Mouse (Mus musculus): ENCODE data around the gene Cd160. TPM values are rescaled to one million over a fixed set of nuclear protein-coding genes. Genes with fewer than 3 reads are reported as not detected.

The Cd160 gene
- total and polyA plus RNA-seq, 3 experiments = 0.04 to 0.32 TPM; not detected in 1

- TF ChIP-seq USF2 (IDR thresholded peaks at IDR 0.05; ENCODE audit: borderline replicate concordance in 1 of 2, insufficient read depth in 1 of 2, low read depth in 1 of 2, low read length in 2 of 2) (no peak), GATA1 (IDR thresholded peaks at IDR 0.05; ENCODE audit: low read depth, low read length) (no peak), E2F4 (IDR thresholded peaks at IDR 0.05; ENCODE audit: borderline replicate concordance, low read depth, low read length) (no peak)
- Histone ChIP-seq H3K27ac (ENCODE audit: control insufficient read depth, low read depth, low read length) (no peak overlapping the region), H3K27me3 (ENCODE audit: control insufficient read depth in 1 of 2, insufficient read depth in 2 of 2, low read length in 2 of 2) (peaks cover 0 to 3% of the 10 kb centered on the region in 2 experiments; a peak in 1 of 4 replicates), H3K9me3 (replicated peaks; ENCODE audit: insufficient read depth, low read length) (no peaks in the 10 kb centered on the region), H3K36me3 (ENCODE audit: control insufficient read depth in 1 of 2, insufficient read depth in 2 of 2, low read length in 2 of 2) (no peaks in the 10 kb centered on the region; a peak in 1 of 4 replicates), H3K4me1 (ENCODE audit: control insufficient read depth in 1 of 2, insufficient read depth in 2 of 2, low read length in 2 of 2) (0 out of 4 replicates have a peak, but pooled peaks cover 0 to 4% of the 10 kb centered on the region in 2 experiments), H3K79me2 (ENCODE audit: control insufficient read depth, insufficient read depth, low read length, poor library complexity) (no peaks in the 10 kb centered on the region), H3K9ac (ENCODE audit: control insufficient read depth, low read depth, low read length, poor library complexity, severe bottlenecking) (no peak overlapping the region), H3K4me3 (ENCODE audit: control insufficient read depth in 1 of 2, insufficient read depth in 1 of 2, low read depth in 2 of 2, low read length in 2 of 2) (no peak overlapping the region)
- DNase-seq (ENCODE audit: low read depth, low spot score) = no peak
Observed at GRCm38 (mm10) chr3:96855833-96856232, 26.7 kb upstream of the Cd160 start.

- no peak overlapping the region for H3K27ac ChIP-seq (ENCODE audit: control insufficient read depth, low read depth, low read length)
- TF ChIP-seq POLR2A (IDR thresholded peaks at IDR 0.05; ENCODE audit: control insufficient read depth in 1 of 2, insufficient read depth in 1 of 2, low read depth in 1 of 2, low read length in 2 of 2, poor library complexity in 1 of 2) (no peak), JUND (IDR thresholded peaks at IDR 0.05; ENCODE audit: low read depth, low read length) (no peak), E2F4 (IDR thresholded peaks at IDR 0.05; ENCODE audit: borderline replicate concordance, low read depth, low read length) (no peak)
- peaks cover 0 to 3% of the 10 kb centered on the region in 2 experiments; a peak in 1 of 4 replicates for H3K27me3 ChIP-seq (ENCODE audit: control insufficient read depth in 1 of 2, insufficient read depth in 2 of 2, low read length in 2 of 2)
- DNase-seq (ENCODE audit: low read depth, low spot score) = no peak
- H3K36me3 ChIP-seq (ENCODE audit: control insufficient read depth in 1 of 2, insufficient read depth in 2 of 2, low read length in 2 of 2) = no peaks in the 10 kb centered on the region
- no peak overlapping the region for H3K4me3 ChIP-seq (ENCODE audit: control insufficient read depth in 1 of 2, insufficient read depth in 1 of 2, low read depth in 2 of 2, low read length in 2 of 2)
- no peaks in the 10 kb centered on the region for H3K79me2 ChIP-seq (ENCODE audit: control insufficient read depth, insufficient read depth, low read length, poor library complexity)
- no peak overlapping the region for H3K9ac ChIP-seq (ENCODE audit: control insufficient read depth, low read depth, low read length, poor library complexity, severe bottlenecking)
- H3K9me3 ChIP-seq (replicated peaks; ENCODE audit: insufficient read depth, low read length) = no peaks in the 10 kb centered on the region
- 0 out of 4 replicates have a peak, but pooled peaks cover 0 to 4% of the 10 kb centered on the region in 2 experiments for H3K4me1 ChIP-seq (ENCODE audit: control insufficient read depth in 1 of 2, insufficient read depth in 2 of 2, low read length in 2 of 2)
Observed at GRCm38 (mm10) chr3:96854376-96854775, 25.2 kb upstream of the Cd160 start.

- TF ChIP-seq RAD21 (IDR thresholded peaks at IDR 0.05; ENCODE audit: low read depth, low read length) (no peak), USF1 (IDR thresholded peaks at IDR 0.05; ENCODE audit: low read depth, low read length) (peak; percentile 51; the same call in 1 of the 2 replicates)
- Histone ChIP-seq H3K9me3 (replicated peaks; ENCODE audit: insufficient read depth, low read length) (no peaks in the 10 kb centered on the region), H3K4me1 (ENCODE audit: control insufficient read depth in 1 of 2, insufficient read depth in 2 of 2, low read length in 2 of 2) (0 out of 4 replicates have a peak, but pooled peaks cover 0 to 4% of the 10 kb centered on the region in 2 experiments), H3K79me2 (ENCODE audit: control insufficient read depth, insufficient read depth, low read length, poor library complexity) (no peaks in the 10 kb centered on the region), H3K9ac (ENCODE audit: control insufficient read depth, low read depth, low read length, poor library complexity, severe bottlenecking) (no peak overlapping the region), H3K27me3 (ENCODE audit: control insufficient read depth in 1 of 2, insufficient read depth in 2 of 2, low read length in 2 of 2) (peaks cover 0 to 3% of the 10 kb centered on the region in 2 experiments; a peak in 1 of 4 replicates), H3K4me3 (ENCODE audit: control insufficient read depth in 1 of 2, insufficient read depth in 1 of 2, low read depth in 2 of 2, low read length in 2 of 2) (no peak overlapping the region), H3K36me3 (ENCODE audit: control insufficient read depth in 1 of 2, insufficient read depth in 2 of 2, low read length in 2 of 2) (no peaks in the 10 kb centered on the region), H3K27ac (ENCODE audit: control insufficient read depth, low read depth, low read length) (no peak overlapping the region)
- DNase-seq (ENCODE audit: low read depth, low spot score) = peak; percentile 34
Observed at GRCm38 (mm10) chr3:96852561-96852960, 23.4 kb upstream of the Cd160 start.

- Histone ChIP-seq H3K27ac (ENCODE audit: control insufficient read depth, low read depth, low read length) (no peak overlapping the region), H3K9me3 (replicated peaks; ENCODE audit: insufficient read depth, low read length) (no peaks in the 10 kb centered on the region), H3K27me3 (ENCODE audit: control insufficient read depth in 1 of 2, insufficient read depth in 2 of 2, low read length in 2 of 2) (peaks cover 0 to 3% of the 10 kb centered on the region in 2 experiments; a peak in 2 of 4 replicates), H3K79me2 (ENCODE audit: control insufficient read depth, insufficient read depth, low read length, poor library complexity) (no peaks in the 10 kb centered on the region), H3K4me3 (ENCODE audit: control insufficient read depth in 1 of 2, insufficient read depth in 1 of 2, low read depth in 2 of 2, low read length in 2 of 2) (no peak overlapping the region), H3K36me3 (ENCODE audit: control insufficient read depth in 1 of 2, insufficient read depth in 2 of 2, low read length in 2 of 2) (no peaks in the 10 kb centered on the region), H3K9ac (ENCODE audit: control insufficient read depth, low read depth, low read length, poor library complexity, severe bottlenecking) (no peak overlapping the region), H3K4me1 (ENCODE audit: control insufficient read depth in 1 of 2, insufficient read depth in 2 of 2, low read length in 2 of 2) (no peaks in the 10 kb centered on the region)
- TF ChIP-seq MAX (IDR thresholded peaks at IDR 0.05; ENCODE audit: low read length) = no peak
- TF ChIP-seq CHD2 (IDR thresholded peaks at IDR 0.05; ENCODE audit: low read length) = no peak
- no peak for TF ChIP-seq NRF1 (IDR thresholded peaks at IDR 0.05; ENCODE audit: insufficient read depth, low read depth, low read length, poor library complexity, severe bottlenecking)
- no peak for TF ChIP-seq CHD1 (IDR thresholded peaks at IDR 0.05; ENCODE audit: low read depth, low read length)
- no peak for DNase-seq (ENCODE audit: low read depth, low spot score)
Observed at GRCm38 (mm10) chr3:96849168-96849727, 20.1 kb upstream of the Cd160 start.
